Mouse (Mus musculus): Measurements from ENCODE around the gene Lekr1.

Gene Lekr1

GRCm38 (mm10) chr3:65869724-65870123, 203.7 kb downstream of the Lekr1 start:
- DNase-seq (ENCODE audit: extremely low read depth, low read depth) = no peak

DNA sequence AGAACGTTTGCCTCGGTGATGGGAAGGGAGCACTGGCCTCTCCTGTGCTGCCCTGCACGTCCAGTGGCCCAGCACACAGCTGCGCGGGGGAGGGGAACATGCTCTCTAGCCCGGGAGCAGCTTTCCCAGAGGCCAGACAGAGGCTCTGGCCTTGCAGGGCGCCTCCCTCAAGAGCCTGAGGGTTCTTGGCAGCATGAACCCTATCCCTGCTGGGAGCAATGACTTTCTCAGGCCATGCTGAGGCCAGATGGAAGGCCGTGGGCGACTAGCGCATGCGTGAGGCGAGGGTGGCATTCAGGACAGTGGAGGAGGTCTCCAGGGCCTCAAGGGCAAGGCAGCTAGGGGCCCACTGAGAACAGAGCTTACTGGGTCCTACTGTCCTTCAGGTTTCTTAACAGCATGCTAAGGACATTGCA, 205.2 kb downstream of the Lekr1 start:
- no peak for DNase-seq (ENCODE audit: extremely low read depth, low read depth)

GRCm38 (mm10) chr3:65871609-65872272, 205.7 kb downstream of the Lekr1 start:
- DNase-seq (ENCODE audit: extremely low read depth, low read depth) = no peak

GRCm38 (mm10) chr3:65873093-65873830, 207.2 kb downstream of the Lekr1 start:
- no peak for DNase-seq (ENCODE audit: extremely low read depth, low read depth)

Data from MEL-GATA-1-ER (cell line).